Mouse (Mus musculus) left cerebral cortex, adult 9 months (tissue): ENCODE measurements around the gene Bad.

Experiments
- DNase-seq, 2 experiments: peaks; one replicate each; pipeline ENCODE4 v3.0.0; 2022; ENCODE audit warnings: low spot score in 2 of 2

Gene Bad

DNA sequence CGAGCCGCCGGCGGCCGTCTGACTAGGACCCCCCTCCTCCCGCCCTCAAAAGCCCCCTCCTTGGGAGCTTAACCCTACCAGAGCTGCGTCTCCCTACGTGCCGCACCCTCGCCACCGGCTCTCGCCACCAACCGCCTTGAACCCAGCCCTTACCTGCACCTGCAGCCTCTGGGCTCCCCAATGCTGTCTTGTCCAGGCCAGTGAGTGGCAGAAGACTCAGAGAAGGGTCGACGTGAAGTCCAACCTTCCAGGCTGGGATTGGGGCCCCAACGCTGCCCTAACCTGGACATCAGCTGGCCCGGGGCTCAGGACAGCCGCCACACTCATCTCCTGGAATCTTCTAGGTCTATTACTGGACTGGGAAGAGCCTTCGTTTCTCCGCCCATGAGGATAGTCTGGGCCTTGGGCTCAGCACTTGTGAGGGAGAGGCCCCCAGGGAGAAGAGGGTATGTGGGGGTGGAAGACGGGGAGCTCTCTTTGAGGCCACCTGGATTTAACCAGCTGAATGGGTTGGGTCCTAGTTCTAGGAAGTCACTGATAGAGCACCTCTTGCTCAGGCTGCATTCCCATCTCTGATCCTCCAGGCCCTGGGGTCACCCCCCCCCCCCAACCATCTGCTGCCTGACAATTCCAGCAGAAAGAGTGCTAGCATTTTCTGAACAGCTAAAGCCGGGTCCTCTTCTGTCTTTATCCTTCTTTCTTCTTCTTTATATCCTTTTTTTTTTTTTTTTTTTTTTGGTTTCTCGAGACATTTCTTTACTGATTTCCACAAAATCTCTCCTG is 7.3 kb upstream of the Bad start, which contains the start of gene Kcnk4:
Kcnk4 (minus strand) TSS at position 321 of the 783 bp plus-strand sequence.
- DNase-seq = no peak

- no peak for DNase-seq
Observed at GRCm38 (mm10) chr19:6936299-6936698, 5.4 kb upstream of the Bad start.

- DNase-seq = no peak
Observed at GRCm38 (mm10) chr19:6937541-6938465, 3.9 kb upstream of the Bad start.

- no peak for DNase-seq
Observed at GRCm38 (mm10) chr19:6939106-6940002, 2.3 kb upstream of the Bad start.

DNA sequence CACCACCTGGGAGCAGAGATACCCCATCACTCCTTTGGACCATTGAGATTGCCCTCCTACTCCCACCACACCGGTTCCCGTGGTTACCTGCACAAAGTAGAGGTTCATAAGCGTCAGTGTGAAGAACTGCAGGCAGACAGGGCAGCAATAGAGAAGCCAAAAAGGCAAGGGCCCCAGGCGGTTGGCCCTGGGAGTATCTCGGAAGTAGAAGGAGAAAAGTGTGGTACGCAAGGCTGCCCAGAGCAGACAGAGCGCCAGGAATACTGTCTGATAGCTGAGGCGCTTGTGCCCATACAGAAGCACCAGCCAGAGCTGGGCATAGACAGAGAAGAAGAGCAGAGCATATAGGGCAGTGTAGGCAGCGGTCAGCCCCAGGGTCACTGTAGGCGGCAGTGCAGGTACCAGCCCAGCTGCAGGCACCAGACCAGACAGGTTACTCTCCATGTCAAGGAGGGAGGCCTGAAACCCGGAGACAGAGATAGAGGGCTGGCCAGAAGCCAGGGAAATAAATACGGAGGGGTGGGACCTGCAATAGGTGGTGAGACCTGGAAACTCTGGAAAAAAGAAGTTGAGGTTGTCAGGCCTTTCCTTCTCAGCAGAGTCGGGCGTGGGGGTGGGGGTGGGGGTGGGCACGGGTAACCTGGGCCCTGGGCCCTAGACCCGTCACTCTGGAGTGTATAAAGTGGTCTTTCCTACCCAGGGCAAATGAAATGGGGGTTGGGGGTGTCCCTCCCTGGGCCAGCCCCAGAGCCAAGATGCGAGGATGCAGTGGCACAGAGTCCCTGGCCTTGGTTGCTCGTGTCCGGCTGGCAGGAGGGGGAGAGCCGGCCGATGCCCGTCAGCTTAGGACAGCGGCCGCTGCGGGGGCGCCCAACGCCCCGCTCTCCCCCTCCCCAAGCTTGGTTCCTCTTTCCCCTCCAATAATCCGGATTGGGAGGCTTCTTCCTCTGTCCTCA is 987 bp upstream of the Bad start:
- no peak for DNase-seq

DNA sequence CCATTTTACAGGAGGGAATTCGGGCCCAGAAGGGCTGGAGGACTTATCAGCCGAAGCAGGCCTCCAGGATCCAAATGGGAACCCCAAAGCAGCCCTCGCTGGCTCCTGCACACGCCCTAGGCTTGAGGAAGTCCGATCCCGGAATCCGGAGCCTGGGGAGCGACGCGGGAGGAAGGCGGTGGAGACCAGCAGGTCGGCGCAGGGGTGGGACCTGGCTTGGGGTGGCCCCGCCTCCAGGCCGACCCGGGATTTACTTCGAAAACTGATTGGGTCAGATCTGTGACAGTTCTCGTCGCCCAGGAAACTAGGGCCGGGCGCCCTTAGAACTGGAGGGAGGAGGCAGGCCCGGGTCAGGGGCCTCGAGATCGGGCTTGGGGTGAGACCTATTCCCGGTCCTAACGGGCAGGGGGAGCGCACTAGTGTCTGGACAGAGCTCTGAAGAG is 609 bp downstream of the Bad start, which contains the start of gene Gpr137:
Gpr137 (minus strand) TSS at position 232 of the 443 bp plus-strand sequence.
- peak; percentile 91 to 95 for DNase-seq

- DNase-seq = no peak
Observed at GRCm38 (mm10) chr19:6942764-6943163, 1.1 kb downstream of the Bad start.

- no peak for DNase-seq
Observed at GRCm38 (mm10) chr19:6943709-6944108, 2.0 kb downstream of the Bad start.

DNA sequence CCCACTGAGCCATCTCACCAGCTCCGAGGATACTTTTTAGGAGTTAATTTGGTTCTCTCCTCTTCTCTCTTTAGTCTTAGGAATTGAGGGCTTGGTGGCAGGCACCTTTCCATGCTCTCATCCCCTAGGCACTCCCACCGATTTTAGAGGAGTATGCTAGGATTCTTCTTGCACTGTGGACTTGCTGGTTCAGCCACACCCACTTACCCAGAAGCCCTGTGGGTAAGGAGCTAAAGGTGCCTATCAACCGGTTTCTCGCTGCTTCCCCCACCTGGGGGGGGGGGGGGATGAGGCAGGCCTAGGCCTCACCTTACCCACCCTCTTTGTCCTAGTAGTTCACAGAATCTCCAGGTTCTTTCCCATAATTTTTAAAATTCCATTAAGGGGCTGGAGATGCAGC is 6.1 kb downstream of the Bad start:
- DNase-seq = no peak

- DNase-seq = no peak
Observed at GRCm38 (mm10) chr19:6948186-6948585, 6.5 kb downstream of the Bad start.

GRCm38 (mm10) chr19:6949532-6949931 is 7.9 kb downstream of the Bad start:
- no peak for DNase-seq

DNA sequence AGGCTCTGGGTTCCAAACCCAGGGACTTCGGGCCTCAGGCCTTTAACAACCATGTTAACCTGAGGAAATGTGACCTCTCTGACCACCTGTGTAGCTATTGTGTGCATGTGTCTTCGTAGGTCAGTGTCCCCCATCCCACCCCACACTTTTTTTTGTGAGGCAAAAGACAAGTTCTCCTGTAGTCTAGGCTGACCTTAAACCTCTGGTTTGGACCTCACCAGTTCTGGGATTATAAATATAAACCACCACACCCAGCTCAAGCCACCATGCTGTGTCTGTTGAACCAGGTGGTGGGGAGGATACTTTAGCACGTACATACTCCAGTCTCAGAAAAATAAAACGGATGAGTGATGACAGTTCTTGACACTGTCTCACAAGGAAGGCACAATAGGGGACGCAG is 8.3 kb downstream of the Bad start:
- no peak for DNase-seq

- DNase-seq = peak in 1 of 2 experiments; percentile 69
Observed at GRCm38 (mm10) chr19:6950613-6951153, 9.0 kb downstream of the Bad start.

- peak; percentile 91 to 96 for DNase-seq
Observed at GRCm38 (mm10) chr19:6951381-6951968, 9.8 kb downstream of the Bad start.

- DNase-seq = peak in 1 of 2 experiments; percentile 72
Observed at GRCm38 (mm10) chr19:6951994-6952711, 10.5 kb downstream of the Bad start.

DNA sequence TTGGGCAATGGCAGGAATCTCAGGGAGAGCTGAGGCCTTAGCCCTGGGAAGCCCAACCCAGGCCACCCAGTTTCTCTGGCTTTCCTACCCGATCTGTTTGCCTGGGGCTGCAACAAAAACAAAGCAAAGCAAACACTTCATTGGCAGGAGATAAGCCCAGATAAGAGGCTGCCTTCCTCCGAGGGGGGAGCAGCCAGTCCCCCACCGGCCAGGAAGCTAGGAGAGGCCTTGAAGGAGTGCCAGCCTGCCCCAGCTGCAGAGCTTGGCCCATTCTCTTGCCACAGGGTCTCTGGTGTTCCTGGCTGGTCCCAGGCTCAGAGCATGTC is 11.0 kb downstream of the Bad start:
- DNase-seq = no peak

DNA sequence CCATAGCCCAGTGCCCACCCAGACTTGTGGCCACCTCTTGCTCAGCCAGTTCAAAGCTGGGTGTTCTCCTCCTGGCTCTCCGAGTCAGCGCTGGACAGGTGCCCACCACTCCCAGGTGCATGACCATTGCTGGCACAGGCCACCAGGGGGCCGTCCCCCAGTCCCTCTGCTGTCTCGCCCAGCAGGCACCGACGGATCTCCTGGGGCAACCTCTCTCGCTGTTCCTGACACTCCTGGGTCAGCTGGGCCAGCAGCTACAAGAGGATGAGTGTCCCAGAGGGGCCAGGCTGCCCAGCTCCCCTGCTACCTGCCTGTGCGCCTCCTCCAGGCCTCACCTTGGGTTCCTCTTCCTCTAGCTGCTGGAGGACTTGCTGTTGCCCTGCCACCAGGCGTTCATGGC is 12.4 kb downstream of the Bad start:
- DNase-seq = no peak

DNA sequence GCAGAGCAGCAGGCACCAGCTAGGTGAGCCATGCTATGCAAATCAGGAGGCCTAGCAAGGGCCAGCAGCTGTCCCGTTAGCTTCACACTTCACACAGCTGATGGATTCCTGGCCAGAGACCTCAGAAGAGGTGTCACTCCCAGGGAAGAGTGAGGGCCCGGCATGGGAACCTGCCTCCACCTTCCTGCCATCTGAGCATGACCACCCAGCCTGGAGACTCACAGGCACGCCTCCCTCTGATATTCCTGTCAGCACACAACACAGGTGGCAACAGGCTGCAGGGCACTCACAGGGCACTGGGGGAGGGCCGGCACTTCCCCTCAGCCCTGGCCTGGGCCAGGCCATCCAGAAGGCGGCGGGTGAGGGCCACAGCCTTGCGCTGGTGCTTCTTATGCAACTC is 13.8 kb downstream of the Bad start:
- no peak for DNase-seq

DNA sequence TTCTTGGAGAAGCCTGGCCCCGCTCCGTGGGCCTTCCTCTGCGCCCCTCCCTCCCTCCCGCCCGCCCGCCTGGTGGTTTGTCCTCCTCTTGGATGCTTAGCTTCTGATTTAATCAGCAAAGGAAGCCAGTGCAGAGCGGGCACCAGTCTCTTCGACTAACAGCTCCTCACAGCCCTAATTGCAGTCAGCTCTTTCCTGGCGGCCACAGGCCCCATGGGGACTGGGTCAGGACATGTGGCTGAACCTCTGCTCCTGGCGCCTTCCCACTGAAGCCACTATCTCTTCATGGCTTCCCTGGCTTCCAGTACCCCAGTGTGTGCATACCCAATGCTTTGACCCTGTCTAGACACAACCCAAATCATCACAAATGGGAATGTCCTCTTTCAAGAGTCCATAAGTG is 14.8 kb downstream of the Bad start:
- DNase-seq = no peak
